Mouse (Mus musculus): ENCODE measurements around the gene Spata5.
"Not testable (repeated sequence)": the region's sequence is repeated elsewhere in the genome, so short reads cannot be mapped to it uniquely, and the experiment has no call there.

The Spata5 gene

DNA sequence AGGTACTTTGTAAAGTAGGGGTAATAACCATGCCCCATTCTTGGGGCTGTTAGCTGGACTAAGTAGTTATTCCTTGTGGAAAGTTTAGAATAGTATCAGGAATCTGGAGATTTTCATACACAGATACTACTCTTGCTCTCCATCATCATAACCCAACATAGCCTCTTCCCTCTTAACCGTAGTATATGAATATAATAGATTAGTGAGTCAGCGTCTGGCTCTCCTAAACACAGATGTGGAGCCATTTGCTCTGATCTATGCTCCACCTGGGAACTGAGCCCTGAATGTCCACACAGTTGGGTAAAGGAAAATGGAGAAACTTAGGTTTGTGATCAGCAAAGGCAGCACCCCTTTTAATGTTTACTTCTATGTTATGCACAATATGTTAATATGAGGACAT lies 96.7 kb downstream of the Spata5 start:
- DNase-seq = no peak

DNA sequence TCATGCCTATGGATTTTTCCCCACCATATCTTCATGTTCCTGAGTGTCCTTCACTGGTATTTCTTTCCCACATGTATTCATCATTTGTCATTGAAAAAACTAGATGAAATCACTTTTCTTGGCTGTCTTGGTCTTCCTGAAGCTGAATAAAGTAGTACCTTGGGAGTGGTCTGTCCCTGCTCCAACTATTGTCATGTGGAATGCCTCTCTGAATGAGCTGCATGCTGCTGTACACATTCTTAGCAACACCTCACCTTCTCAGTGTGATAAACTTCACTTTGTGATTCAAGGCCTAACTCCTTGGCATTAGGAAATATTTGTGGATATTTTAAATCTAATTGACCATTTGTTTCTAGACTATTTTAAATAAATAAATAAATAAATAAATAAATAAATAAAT lies 98.9 kb downstream of the Spata5 start:
- no peak for DNase-seq

DNA sequence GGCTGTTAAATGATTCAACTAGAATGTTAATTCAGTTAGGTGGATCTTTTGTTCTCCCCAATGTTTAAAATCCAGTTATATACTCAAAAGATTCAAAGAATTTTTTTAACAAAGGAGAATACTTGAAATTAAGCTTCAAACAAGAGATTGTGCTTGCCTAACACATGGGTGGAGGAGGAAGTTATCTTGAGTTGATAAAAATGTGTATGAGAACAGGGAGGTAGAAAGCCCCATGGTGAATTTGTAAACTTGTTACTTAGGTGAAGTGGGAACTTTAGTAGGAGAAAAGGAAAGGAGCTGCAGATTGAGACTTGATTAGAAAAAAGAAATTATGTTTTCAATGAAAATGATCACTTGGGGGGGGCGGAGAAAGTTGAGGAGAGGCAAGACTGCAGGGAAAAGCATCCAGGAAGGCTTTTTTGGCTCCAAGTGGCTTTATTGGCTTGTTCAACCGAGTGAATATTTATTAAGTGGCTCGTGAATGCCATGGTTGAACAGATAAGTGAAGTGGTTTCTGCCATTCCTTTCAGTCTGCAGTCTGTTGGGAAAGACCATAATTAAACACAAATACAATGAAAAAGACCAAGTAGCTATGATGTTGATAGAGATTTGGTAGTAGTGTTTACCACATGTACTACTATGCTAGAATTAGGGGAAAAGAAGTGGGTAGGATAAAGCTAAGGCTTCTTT lies 100.8 kb downstream of the Spata5 start:
- no peak for DNase-seq

DNA sequence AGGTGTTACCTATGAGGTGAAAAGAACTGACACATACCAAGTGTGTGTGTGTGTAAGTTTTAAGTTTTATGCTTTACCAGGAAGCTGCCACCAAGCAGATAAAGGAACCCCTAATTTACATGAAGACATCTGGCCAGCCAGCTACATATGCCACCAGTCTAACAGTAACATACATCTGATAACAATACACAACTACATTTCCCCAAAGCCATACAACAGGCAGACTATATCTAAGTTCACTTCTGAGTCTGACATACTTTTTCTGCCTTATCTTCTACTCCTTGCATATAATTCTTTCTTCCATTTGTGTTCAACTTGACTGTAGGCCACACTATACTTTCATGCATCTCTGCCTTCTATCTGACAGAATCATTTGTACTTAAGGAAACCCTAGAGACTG lies 112.4 kb downstream of the Spata5 start:
- DNase-seq = no peak

DNA sequence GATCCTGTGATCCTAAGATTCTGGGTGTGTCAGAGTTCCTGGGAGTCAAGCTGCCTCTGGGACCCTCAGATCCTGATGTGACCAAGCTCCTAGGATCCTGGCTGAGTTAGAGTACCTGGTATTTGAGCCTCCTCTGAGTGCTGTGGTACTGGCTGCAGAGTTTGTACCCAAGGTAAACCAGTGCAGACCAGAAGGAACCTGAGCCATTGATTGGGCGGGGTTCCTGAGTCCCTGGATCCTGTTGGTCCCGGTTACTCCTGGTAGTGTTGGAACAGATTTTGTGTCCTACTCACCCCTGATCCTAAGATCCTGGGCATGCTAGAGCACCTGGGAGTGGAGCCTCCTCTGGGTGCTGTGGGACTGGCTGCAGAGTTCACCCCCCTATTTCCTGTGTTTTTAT lies 121.0 kb downstream of the Spata5 start:
- DNase-seq = not testable (repeated sequence)

DNA sequence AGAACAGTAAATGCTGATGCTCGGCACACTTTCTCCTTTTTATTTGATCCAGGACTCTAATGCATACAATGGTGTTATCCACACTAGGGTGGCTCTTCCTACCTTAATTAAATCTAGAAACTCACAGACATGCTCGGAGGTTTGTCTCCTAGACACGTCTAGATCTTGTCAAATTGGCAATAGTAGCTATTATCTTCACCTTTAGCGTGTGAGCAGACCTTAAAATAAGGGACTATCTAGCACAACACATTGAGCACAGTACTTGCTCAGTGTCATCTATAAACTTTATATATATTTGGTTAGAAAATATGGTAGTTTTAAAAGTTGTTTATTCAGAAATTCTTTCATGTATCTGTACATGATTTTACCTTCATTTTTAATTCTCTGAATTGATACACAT lies 126.7 kb downstream of the Spata5 start:
- DNase-seq = no peak

DNA sequence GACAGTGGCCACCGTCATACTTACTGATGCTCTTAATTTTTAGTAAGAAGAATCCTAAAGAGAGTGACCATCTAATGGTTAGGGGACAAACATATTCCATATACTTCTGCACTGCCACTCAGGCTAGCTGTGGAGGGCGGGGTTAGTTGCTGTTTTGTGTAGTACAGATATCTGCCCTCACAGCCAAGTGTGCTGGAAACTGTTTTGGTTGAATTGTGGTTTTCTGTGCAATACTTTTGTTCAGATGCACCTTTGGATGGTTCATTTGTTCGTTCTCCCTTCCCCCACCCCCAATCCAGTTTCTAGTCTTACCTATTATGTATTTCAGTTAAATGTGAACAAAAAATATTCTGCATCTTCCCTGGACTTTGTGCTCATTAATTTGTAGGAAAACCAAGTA lies 130.5 kb downstream of the Spata5 start:
- DNase-seq = no peak

DNA sequence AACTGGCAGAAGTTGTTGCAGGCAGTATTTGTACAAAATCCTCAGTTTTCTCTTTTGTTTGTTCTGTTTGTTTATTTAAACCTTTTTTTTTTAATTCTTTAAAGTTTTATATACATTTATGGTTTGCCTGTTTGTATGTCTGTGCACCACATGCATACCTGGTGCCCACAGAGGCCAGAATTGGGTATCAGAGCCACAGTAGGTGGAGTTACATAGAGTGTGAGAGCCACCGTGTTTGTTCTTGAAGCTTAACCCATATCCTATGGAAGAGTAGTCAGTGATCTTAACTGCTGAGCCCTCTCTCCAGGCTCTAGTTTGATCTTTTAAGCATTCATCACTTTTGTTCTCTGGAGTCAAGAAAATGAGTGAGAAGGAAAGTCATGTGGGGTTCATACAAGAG lies 130.9 kb downstream of the Spata5 start:
- no peak for DNase-seq

DNA sequence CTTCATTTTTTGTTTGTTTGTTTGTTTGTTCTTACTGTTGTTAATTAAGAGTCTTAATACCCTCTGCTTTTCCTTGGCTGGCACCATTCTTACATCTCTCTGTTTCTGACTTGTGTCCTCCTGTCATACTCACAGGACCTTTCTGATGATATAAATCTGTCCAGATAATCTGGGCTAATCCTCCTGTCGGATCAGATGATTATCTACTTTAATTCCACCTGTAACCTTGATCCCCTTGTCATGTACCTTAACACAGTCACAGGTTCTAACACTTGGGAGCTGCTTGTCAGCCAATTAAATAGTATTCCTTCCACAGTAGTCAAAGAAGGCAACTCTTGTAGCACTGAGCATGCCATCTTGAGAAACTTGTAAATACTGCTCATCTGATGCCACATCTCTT lies 131.8 kb downstream of the Spata5 start:
- DNase-seq = no peak

DNA sequence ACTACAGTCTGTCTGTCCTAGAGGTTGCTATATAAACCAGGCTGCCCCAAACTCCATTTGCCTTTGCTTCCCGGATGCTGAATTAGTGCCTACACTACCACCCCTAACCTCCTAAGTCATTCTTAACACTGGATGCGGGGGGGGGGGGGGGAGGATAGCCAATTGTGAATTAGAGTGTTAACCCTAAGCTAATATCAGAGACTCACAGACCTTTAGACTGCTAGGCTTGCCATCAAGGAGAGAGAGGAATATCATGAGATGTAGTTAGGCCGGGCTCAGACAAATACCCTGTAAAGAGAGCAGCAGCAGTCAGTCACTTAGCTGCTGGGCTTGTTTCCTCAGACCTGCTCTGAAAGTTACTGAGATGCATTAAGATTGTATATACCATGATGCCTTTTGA lies 132.5 kb downstream of the Spata5 start:
- no peak for DNase-seq

DNA sequence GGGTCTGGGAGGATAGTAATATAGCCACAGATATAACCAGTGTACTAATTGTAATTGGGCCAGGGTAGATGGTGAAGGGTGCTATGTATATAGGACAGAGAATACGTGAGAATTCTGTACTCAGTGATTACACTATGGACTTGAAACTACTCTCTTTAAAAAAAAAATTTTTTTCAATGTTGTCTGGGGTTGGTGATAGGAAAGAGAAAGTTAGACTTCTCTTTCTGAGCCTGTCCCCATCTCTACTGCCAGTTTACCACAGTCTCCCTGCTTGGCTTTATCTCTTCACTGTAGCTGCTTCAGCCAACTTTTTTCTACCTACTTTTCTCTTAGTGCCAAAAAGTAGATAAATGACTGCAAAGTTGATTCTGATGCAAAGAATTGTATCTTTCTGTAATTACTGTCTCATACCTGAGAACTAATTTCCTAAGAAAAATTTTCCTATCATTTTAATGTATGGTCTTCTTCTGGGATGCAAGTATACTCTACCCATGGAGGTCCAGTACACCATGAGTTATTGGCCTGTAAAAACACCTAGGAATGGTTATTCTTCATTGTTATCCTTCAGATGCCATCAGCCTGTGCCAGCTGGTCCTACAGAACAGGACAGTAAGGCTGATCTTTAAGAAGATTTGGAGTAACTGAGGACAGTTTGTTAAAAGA lies 133.8 kb downstream of the Spata5 start:
- no peak for DNase-seq

DNA sequence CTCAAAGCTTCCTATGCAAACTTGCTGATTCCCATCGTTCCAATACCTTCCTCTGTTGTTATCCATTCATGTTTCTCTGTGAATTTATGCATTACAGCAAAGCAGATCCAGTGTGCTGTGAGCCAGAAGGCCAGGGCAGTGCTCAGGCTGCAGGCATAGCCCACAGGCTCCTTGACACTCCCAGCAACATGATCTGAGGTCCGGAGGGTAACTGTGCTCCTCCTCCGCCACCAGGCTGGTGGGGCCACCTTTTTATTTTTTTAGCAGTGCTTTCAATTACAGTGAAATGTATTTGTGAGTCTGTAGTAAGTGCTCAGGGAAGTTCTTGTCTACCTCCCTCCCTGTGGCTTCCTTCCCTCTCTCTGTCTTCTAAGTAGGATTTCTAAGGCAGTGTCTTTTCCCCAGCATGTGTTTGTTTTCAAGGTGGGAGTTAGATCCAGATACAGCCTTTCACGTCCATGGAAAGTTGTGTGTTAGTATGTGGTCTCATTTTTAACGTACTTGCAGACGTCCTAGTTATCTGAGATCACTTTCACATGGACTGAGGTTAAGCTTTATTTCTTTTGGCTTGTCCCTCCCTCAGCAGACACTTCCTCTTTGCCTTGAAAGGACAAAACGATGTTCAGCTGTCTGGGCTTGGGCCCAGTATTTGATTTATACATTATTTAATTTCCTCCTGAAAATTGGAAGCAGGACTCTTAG lies 136.9 kb downstream of the Spata5 start:
- DNase-seq = no peak

DNA sequence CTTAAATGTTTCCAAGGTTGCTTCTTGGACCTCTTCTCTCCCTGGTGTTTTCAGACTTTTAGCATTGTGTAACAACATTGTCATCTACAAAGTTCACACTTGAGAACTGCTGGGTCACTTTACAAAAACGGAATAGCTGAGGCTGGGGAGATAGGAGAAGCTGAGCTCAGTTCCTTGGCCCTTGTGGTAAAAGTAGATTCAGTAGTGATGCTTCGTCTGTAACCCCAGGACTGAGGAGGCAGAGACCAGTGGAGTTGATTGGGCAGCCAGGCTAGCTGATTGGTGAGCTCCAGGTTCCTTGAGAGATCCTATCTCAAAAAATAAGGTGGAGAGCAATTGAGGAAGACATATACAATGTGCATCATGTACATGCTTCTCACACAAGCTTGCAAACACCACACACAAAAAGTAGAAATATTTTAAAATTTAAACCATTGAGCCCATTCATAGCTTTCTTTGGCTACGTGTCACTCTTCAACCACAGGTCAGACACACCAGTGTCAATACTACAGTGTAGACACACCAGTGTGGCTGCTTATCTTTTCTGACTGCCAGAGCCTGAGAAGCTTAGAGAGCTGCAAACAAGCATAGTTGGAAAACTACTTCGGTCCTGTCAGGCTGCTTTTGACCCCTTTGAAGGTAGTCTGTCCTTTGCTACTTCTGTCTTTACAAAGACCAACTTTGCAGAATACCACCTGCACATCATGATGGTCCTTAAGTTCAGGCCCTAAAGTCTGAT lies 138.2 kb downstream of the Spata5 start:
- no peak for DNase-seq

DNA sequence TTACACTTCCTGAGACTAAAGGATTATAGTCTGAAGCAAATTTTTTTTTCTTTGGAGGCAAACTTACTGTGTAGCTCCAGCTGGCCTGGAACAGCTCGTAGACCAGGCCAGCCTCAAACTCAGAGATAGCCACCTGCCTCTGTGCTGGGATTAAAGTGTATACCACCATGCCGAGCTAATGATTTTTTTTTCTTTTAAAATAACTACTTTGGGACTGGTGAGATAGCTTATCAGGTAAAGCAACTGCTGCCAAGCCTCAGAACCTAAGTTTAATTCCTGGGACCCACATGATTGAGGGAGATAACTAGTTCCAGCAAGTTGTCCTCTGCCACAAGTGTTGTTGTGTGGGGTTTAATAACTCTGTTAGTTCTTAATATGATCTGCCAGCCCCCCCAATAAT lies 139.6 kb downstream of the Spata5 start:
- no peak for DNase-seq

DNA sequence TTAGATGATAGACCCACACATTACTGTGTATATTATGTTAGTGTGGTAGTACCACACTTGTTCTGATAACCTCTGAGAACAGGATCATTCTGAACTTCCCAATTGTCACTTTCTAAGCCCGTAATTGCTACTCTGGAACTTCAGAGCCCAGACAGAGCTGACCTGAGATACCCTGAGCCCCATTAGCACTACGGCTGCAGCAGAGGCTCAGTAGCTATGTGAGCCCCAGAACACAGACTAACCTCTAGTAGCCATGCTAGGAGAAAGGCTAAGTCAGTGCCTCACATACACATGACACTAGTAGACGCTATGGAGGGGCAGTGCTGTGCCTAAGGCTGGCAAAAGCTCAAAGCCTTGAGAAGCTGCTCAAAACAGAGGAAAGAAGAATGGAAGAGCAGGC lies 141.8 kb downstream of the Spata5 start:
- no peak for DNase-seq

DNA sequence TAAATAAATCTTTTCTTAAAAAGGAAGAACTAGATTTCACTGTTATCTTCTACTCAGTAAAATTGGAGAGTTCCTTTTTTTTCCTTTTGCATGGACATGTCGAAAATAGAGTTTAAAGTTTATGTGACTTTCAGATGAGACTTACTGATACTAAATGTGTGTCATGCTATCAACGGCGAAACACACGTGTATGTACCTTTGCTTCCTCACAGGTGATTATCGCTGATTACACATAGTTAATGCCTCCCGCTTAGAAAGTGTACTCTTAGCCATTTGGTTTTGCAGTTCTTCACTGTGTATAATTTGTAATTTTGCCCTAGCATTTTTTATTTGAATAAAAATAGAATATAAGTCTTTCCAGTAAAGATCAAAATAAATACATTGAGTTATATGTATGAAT lies 146.4 kb downstream of the Spata5 start:
- no peak for DNase-seq

DNA sequence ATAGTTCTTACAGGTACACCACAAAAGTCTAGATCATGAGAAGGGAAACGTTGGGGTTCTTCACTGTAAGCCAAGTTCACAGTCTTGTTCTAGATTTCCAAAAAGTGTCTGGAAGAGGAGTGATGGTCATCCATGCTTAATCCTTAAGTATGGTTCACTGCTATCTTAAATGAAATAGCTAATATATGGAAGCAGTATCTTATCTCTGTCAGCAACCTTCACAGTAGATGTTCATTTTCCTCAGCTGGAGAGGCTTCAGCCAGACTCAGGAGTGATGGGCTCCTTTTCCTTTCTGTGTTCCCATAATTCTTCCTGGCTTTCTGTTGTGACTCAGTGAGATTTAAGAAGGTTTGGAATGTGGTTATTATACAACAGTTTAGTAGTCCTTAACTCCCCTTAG lies 147.8 kb downstream of the Spata5 start:
- DNase-seq = no peak

DNA sequence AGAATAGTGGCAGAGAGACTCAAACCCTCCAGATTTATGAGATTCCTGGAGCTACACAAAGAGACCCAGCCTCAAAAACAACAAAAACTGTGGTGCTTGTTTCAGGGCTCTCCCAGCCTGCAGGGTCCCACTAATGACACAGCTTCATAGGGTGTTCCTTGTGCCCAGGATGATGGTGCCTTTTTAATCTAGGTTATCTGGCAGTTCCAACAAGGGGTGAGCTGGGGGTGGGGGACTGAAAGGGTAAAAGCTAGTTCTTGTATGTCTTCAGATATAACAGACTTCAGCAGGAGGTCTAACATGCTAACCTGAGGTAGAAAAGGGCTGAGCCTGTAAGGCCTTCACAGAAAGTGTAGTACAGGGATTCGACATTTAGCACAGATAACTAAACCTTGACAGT lies 149.1 kb downstream of the Spata5 start:
- DNase-seq = no peak

DNA sequence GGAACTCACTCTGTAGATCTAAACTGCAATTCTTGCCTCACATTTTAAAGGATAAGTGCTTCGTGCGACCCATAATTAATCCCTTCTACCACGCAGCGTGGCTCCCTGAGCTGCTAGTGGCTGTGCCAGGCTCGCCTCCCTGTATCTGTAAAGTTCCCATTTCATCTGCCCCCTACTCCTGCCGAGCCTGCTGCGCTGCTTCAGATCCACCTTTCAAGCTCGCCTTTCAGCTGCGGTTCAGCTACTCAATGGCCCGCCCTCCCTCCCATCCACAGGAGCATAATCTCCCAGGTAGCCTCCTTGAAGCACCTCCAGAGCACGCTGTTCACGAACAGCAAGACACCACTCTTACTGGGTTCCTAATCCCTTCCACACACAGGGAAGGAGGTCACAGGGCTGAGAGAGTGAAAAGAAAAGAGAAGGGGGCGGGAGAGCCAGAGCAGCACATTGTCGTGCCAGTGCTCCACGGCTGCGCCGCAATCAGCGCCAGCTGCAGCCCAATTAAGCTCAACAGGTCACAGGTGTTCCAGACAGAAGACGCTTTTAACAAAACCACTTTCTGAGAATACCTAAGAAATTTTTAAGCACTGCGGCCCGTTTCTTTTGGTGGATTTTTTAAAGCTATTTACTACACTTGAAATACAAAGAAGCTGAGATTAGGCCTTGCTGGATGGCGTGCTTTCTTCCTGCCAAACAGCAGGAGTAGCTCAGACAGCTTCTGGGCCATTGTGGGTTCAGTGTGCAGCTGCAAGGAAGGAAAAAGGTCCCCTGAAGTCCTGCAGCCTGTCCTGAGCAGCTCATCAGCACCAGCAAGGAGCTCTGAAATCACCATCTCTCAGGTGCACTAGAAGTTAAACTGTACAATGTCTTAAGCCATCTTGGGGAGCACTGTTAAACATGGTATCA lies 150.2 kb downstream of the Spata5 start:
- no peak for DNase-seq

DNA sequence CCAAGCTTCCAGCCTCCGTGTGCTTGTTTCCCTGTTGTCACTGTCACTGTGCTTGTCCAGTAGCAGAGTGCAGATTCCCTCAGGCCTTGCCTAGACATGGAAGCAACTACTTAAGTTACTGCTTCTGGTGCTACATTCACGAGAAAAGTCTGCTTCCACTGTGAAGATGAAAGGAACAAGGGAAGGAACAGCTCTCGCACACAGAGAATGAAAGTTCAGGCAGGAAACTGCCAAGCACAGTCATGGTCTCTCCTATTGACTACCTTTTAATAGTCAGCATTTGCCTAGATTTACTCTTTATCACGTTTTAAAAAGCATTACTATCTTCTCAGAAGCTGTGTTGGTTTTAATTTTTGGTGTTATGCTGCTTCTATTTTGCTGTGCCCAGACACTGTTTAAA lies 151.9 kb downstream of the Spata5 start:
- no peak for DNase-seq

DNA sequence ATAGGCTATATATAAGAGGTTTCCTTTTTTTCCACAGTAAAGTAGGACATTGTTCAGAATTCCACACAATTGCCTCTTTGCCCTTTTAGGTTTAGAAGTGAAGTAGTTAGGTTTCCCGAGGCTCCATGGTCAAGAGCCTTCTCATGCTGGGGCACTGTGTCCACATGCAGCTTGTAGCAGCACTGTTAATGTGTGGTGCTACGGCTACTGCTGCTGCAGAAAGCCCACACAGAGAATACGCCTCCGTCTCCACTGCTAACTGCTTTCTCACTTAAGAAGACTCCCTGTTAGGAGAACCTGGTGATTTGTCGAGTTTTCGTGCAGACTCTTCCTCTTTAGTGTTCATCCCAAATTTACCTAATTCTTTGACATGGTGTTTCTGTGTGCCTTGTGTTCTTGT lies 152.4 kb downstream of the Spata5 start:
- no peak for DNase-seq

DNA sequence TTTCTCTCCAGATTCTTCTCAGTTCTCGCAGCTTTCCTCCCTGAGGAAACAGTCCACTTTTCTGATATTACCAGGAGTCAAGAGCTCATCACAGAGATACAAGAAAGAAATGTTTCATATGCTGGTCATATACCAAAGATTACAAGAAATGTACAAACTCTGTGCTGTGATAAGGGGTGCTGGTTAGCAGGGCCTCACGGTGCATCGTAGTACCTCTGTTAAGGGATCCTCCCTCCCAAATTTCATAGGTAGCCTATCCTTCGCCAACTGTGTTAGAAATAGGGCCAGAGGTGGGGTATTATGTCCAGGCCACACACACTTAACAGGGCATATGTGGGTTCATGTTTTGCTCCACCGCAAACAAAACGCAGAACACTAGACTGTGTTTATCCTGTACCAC lies 157.1 kb downstream of the Spata5 start:
- DNase-seq = no peak

DNA sequence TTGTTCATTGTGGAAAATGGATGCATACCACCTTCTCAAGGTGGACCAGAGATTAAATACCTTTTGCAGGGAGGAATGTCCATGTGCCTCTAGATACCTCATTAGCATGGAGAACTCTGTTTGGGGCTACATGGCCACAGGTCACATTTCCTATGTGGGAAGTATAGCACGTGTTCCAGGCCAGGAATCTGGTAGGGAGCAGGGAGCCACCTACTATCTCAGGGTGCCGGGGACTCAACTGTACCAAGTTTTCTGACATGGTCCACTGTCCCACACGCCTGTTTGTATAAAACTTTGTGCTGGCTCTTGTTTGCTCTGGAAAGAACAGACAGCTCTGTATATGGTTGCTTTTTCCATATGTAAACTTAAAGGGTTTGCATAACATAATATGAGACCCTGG lies 158.0 kb downstream of the Spata5 start:
- DNase-seq = no peak

Measured in lung, postnatal 10 days (tissue).